Mouse (Mus musculus): Measurements from ENCODE around the gene Adck1. TPM values are rescaled to one million over a fixed set of nuclear protein-coding genes. Genes with fewer than 3 reads are reported as not detected.
"Not testable (repeated sequence)": the region's sequence is repeated elsewhere in the genome, so short reads cannot be mapped to it uniquely, and the experiment has no call there.

The Adck1 gene
- total and polyA plus RNA-seq, 3 experiments = 26.8 to 33.3 (median 29.4) TPM

DNA sequence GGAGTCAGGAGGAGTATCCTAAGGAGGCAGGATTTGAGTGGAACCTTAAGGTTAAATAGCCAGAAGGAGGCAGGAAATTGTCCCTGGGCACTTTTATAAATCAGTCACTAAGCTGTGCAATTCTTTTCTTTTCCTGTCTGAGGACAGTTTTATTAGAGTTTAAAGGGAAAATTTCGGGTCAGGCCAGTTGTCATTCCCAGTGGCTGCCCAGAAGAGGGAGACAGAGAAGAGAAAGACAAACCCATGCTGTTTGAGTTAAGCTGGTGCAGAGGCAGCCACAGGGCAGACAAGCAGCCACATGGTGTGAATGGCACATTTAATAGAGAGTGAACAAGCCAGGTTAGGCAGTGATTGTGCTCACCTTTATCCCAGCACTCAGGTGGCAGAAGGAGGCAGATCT, 10.0 kb downstream of the Adck1 start:
- peaks cover 7 to 55% of the 10 kb centered on the region in 2 experiments for H3K36me3 ChIP-seq (replicated peaks in 1 of 2; ENCODE audit: control insufficient read depth in 1 of 2, insufficient read depth in 1 of 2, low read length in 1 of 2)
- dilution Hi-C loops (cut with MboI; ENCODE audit: extremely low pct_ligation_motif_present, extremely low pct_unique_long_range_greater_than_20kb, low sequenced_read_pairs); H3K4me3 ChIP-seq (replicated peaks in 1 of 3; ENCODE audit: low read depth in 2 of 3, low read length in 2 of 3, poor library complexity in 1 of 3); DNase-seq (ENCODE audit: extremely low read depth); H3K79me2 ChIP-seq (replicated peaks; ENCODE audit: control insufficient read depth, extremely low read depth, insufficient read depth, poor library complexity, severe bottlenecking); in situ Hi-C loops (cut with MboI; ENCODE audit: low pct_ligation_motif_present, low pct_unique_long_range_greater_than_20kb, low sequenced_read_pairs); H3K4me2 ChIP-seq (ENCODE audit: insufficient read depth, low read depth, poor library complexity, severe bottlenecking); H3K27ac ChIP-seq (ENCODE audit: insufficient read depth, low read depth); H3K9me3 ChIP-seq (replicated peaks; ENCODE audit: low read length); H3K27me3 ChIP-seq (replicated peaks); H3K9ac ChIP-seq (ENCODE audit: insufficient read depth, low read depth): not testable (repeated sequence)
- peak in 1 of 2 experiments; percentile 12; a peak in 2 of 4 replicates for TF ChIP-seq CTCF (conservative IDR thresholded peaks at IDR 0.05 in 1 of 2, IDR thresholded peaks at IDR 0.05 in 1 of 2; ENCODE audit: low read depth in 2 of 2, low read length in 2 of 2)
- peaks cover 5 to 21% of the 10 kb centered on the region in 2 experiments; a peak in 2 of 4 replicates for H3K4me1 ChIP-seq (ENCODE audit: control insufficient read depth in 1 of 2, insufficient read depth in 2 of 2)

DNA sequence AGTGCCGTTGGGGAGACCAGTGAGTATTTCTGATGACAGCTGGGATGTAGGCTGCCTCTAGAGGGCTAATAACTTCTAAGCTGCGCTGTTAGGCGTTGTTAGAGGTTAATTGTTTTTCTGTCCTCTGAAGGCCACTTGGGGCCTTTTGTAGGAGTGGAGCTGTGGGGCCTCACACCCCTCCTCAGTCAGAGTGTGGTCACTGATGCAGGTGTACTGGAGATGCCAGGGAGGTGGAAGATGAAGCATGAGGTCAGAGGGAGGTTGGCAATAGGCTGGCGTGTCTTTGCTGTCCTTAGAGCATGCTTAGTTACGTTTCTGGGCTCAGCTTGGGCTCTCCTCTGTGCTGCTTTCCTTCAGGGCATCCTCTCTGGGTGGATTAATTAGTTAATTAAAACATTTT, 11.7 kb downstream of the Adck1 start:
- no peak for TF ChIP-seq ETS1 (conservative IDR thresholded peaks at IDR 0.05; ENCODE audit: low read depth, low read length)
- TF ChIP-seq ZKSCAN1 (IDR thresholded peaks at IDR 0.05; ENCODE audit: borderline replicate concordance, low read depth, low read length) = no peak
- no peak for TF ChIP-seq BHLHE40 (IDR thresholded peaks at IDR 0.05; ENCODE audit: low read depth, low read length)
- no peak overlapping the region for H3K4me2 ChIP-seq (ENCODE audit: insufficient read depth, low read depth, poor library complexity, severe bottlenecking)
- H3K79me2 ChIP-seq (replicated peaks; ENCODE audit: control insufficient read depth, extremely low read depth, insufficient read depth, poor library complexity, severe bottlenecking) = no peaks in the 10 kb centered on the region
- H3K27ac ChIP-seq (ENCODE audit: insufficient read depth, low read depth) = no peak overlapping the region
- peaks cover 7 to 57% of the 10 kb centered on the region in 2 experiments for H3K36me3 ChIP-seq (replicated peaks in 1 of 2; ENCODE audit: control insufficient read depth in 1 of 2, insufficient read depth in 1 of 2, low read length in 1 of 2)
- H3K4me3 ChIP-seq (replicated peaks in 1 of 3; ENCODE audit: low read depth in 2 of 3, low read length in 2 of 3, poor library complexity in 1 of 3) = no peak overlapping the region
- dilution Hi-C loops (cut with MboI; ENCODE audit: extremely low pct_ligation_motif_present, extremely low pct_unique_long_range_greater_than_20kb, low sequenced_read_pairs) (no loop called here), in situ Hi-C loops (cut with MboI; ENCODE audit: low pct_ligation_motif_present, low pct_unique_long_range_greater_than_20kb, low sequenced_read_pairs) (no loop called here)
- H3K9ac ChIP-seq (ENCODE audit: insufficient read depth, low read depth) = no peak overlapping the region
- H3K4me1 ChIP-seq (ENCODE audit: control insufficient read depth in 1 of 2, insufficient read depth in 2 of 2) = peaks cover 0 to 7% of the 10 kb centered on the region in 2 experiments; a peak in 1 of 4 replicates
- H3K9me3 ChIP-seq (replicated peaks; ENCODE audit: low read length) = no peaks in the 10 kb centered on the region
- DNase-seq (ENCODE audit: extremely low read depth) = no peak
- H3K27me3 ChIP-seq (replicated peaks) = no peaks in the 10 kb centered on the region

DNA sequence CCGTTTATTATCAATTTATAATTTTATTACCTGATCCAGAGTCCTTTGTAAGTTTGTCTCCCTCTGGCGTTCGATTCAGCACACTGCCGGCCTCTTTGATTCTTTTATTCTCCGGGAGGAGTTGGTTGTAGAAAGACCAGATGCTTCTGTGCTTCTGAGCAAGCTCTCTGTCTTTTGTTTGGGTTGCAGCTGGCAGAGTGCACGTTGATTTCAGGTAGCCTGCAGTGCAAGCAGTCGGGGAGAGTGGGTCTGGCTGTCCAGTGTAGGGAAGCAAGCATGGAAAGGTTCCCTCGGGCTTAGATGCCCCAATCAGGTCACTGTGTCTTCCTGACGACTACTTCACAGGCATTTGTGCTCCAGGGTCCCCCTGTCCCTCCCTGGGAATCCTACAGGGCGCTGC, 16.5 kb downstream of the Adck1 start:
- no peak overlapping the region for H3K9ac ChIP-seq (ENCODE audit: insufficient read depth, low read depth)
- no peak overlapping the region for H3K4me3 ChIP-seq (replicated peaks in 1 of 3; ENCODE audit: low read depth in 2 of 3, low read length in 2 of 3, poor library complexity in 1 of 3)
- peaks cover 10 to 61% of the 10 kb centered on the region in 2 experiments for H3K36me3 ChIP-seq (replicated peaks in 1 of 2; ENCODE audit: control insufficient read depth in 1 of 2, insufficient read depth in 1 of 2, low read length in 1 of 2)
- no peaks in the 10 kb centered on the region for H3K79me2 ChIP-seq (replicated peaks; ENCODE audit: control insufficient read depth, extremely low read depth, insufficient read depth, poor library complexity, severe bottlenecking)
- no peak overlapping the region for H3K4me2 ChIP-seq (ENCODE audit: insufficient read depth, low read depth, poor library complexity, severe bottlenecking)
- no peak overlapping the region for H3K27ac ChIP-seq (ENCODE audit: insufficient read depth, low read depth)
- dilution Hi-C loops (cut with MboI; ENCODE audit: extremely low pct_ligation_motif_present, extremely low pct_unique_long_range_greater_than_20kb, low sequenced_read_pairs) = no loop called here
- peaks cover 13 to 32% of the 10 kb centered on the region in 2 experiments for H3K4me1 ChIP-seq (ENCODE audit: control insufficient read depth in 1 of 2, insufficient read depth in 2 of 2)
- TF ChIP-seq CTCF (conservative IDR thresholded peaks at IDR 0.05 in 1 of 2, IDR thresholded peaks at IDR 0.05 in 1 of 2; ENCODE audit: low read depth in 2 of 2, low read length in 2 of 2) (peak in 1 of 2 experiments; percentile 31; a peak in 2 of 4 replicates), MEF2A (IDR thresholded peaks at IDR 0.05; ENCODE audit: borderline replicate concordance, low read depth, low read length) (no peak)
- no peak for DNase-seq (ENCODE audit: extremely low read depth)
- in situ Hi-C loops (cut with MboI; ENCODE audit: low pct_ligation_motif_present, low pct_unique_long_range_greater_than_20kb, low sequenced_read_pairs) = no loop called here
- H3K27me3 ChIP-seq (replicated peaks) = no peaks in the 10 kb centered on the region
- H3K9me3 ChIP-seq (replicated peaks; ENCODE audit: low read length) = no peaks in the 10 kb centered on the region

DNA sequence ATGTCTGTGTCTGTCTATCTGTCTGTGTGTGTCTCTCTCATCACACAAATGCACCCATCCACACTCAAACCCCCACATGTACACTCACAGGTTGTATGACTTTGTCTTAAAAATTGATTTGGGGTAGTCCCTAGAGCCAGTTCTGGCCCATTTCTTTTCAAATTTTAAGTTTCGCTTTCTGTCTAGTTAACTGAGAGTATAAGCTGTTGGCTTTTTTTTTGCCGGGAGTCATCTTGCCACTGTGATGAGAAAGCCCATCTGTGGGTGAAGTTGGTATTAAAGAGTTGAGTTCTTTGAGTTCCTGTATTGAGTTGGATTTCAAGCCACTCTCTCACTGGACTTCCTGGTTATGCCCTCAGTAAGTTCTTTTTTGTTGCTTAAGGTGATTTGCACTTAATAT, 17.9 kb downstream of the Adck1 start:
- peak overlapping the region in 1 of 3 experiments; percentile 10 for H3K4me3 ChIP-seq (replicated peaks in 1 of 3; ENCODE audit: low read depth in 2 of 3, low read length in 2 of 3, poor library complexity in 1 of 3)
- dilution Hi-C loops (cut with MboI; ENCODE audit: extremely low pct_ligation_motif_present, extremely low pct_unique_long_range_greater_than_20kb, low sequenced_read_pairs) (no loop called here), in situ Hi-C loops (cut with MboI; ENCODE audit: low pct_ligation_motif_present, low pct_unique_long_range_greater_than_20kb, low sequenced_read_pairs) (no loop called here)
- no peak overlapping the region for H3K27ac ChIP-seq (ENCODE audit: insufficient read depth, low read depth)
- peaks cover 18 to 32% of the 10 kb centered on the region in 2 experiments for H3K4me1 ChIP-seq (ENCODE audit: control insufficient read depth in 1 of 2, insufficient read depth in 2 of 2)
- TF ChIP-seq NELFE (IDR thresholded peaks at IDR 0.05; ENCODE audit: low read depth, low read length) = no peak
- 0 out of 2 replicates have a peak, but pooled peaks have one; percentile 50 for TF ChIP-seq ELF1 (IDR thresholded peaks at IDR 0.05; ENCODE audit: low read depth, low read length)
- no peak for TF ChIP-seq POLR2A (IDR thresholded peaks at IDR 0.05; ENCODE audit: low read depth, low read length)
- no peak for TF ChIP-seq MYC (IDR thresholded peaks at IDR 0.05; ENCODE audit: low read depth, low read length)
- TF ChIP-seq ZKSCAN1 (IDR thresholded peaks at IDR 0.05; ENCODE audit: borderline replicate concordance, low read depth, low read length) = no peak
- TF ChIP-seq E2F4 (IDR thresholded peaks at IDR 0.05; ENCODE audit: insufficient replicate concordance, low read depth, low read length) = no peak
- TF ChIP-seq MEF2A (IDR thresholded peaks at IDR 0.05; ENCODE audit: borderline replicate concordance, low read depth, low read length) = peak; percentile 42; the same call in 1 of the 2 replicates
- TF ChIP-seq IRF4 (IDR thresholded peaks at IDR 0.05; ENCODE audit: low read depth, low read length) = peak; percentile 65
- TF ChIP-seq CTCF (conservative IDR thresholded peaks at IDR 0.05 in 1 of 2, IDR thresholded peaks at IDR 0.05 in 1 of 2; ENCODE audit: low read depth in 2 of 2, low read length in 2 of 2) = no peak
- 0 out of 2 replicates have a peak, but pooled peaks have one; percentile 22 for TF ChIP-seq EP300 (IDR thresholded peaks at IDR 0.05; ENCODE audit: low read length)
- TF ChIP-seq ZNF384 (IDR thresholded peaks at IDR 0.05; ENCODE audit: low read depth, low read length) = peak; percentile 76
- no peak for TF ChIP-seq HCFC1 (IDR thresholded peaks at IDR 0.05; ENCODE audit: low read depth, low read length)
- no peak for TF ChIP-seq JUND (conservative IDR thresholded peaks at IDR 0.05; ENCODE audit: low read depth, low read length)
- H3K4me2 ChIP-seq (ENCODE audit: insufficient read depth, low read depth, poor library complexity, severe bottlenecking) = peak overlapping the region; percentile 77
- peaks cover 16 to 55% of the 10 kb centered on the region in 2 experiments for H3K36me3 ChIP-seq (replicated peaks in 1 of 2; ENCODE audit: control insufficient read depth in 1 of 2, insufficient read depth in 1 of 2, low read length in 1 of 2)
- no peaks in the 10 kb centered on the region for H3K27me3 ChIP-seq (replicated peaks)
- H3K9me3 ChIP-seq (replicated peaks; ENCODE audit: low read length) = no peaks in the 10 kb centered on the region
- peak overlapping the region; percentile 73; the same call in 1 of the 2 replicates for H3K9ac ChIP-seq (ENCODE audit: insufficient read depth, low read depth)
- peak; percentile 29 for DNase-seq (ENCODE audit: extremely low read depth)
- no peaks in the 10 kb centered on the region for H3K79me2 ChIP-seq (replicated peaks; ENCODE audit: control insufficient read depth, extremely low read depth, insufficient read depth, poor library complexity, severe bottlenecking)

Data from CH12.LX (cell line).